Mouse (Mus musculus): ENCODE measurements around the gene 9530077C05Rik.

DNA sequence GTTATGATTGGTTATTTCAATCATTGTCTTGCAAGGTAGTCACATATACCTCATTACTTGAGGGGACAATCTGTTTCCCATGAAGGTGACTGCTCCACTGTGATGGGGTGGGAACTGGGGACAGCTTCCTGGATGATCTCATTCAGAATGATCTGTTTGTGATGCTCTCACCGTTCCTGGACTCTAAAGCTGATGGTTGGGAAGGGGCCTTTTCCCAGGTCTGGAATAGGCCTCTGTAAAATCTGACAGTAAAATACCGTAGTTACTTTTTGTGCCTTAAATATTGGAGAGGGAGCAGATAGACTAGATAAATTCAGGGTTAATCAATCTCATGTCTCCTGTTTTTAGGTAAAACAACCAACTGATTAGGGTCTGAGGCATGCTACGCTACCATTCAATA, 58.3 kb downstream of the 9530077C05Rik start, which contains the start of gene Rp9:
- no peak for TF ChIP-seq CTCF (IDR thresholded peaks at IDR 0.05; ENCODE audit: insufficient read depth, low read length)
- TF ChIP-seq POLR2A (IDR thresholded peaks at IDR 0.05; ENCODE audit: borderline replicate concordance, extremely low read depth, low read depth, low read length), result no peak

Data from lung, adult 2 months (tissue).